Mouse (Mus musculus) MEL (cell line): ENCODE results near the gene Nt5c2. TPM values are rescaled to one million over a fixed set of nuclear protein-coding genes. Genes with fewer than 3 reads are reported as not detected.

Experiments
- DNase-seq: peaks from one replicate; pipeline ENCODE4 v3.0.0; 2011; ENCODE audit warnings: low read depth, low spot score
- H3K27ac ChIP-seq: 2 replicates; pipeline ENCODE4 v1.5.1; 2012; ENCODE audit warnings: low read depth, mild to moderate bottlenecking, control low read depth, low read length, moderate library complexity; ENCODE audit not compliant: control insufficient read depth
- H3K27me3 ChIP-seq, 2 experiments: fragments of 150-350 bp in 1 of 2; sonication (generic) in 1 of 2; 2 replicates each; pipeline ENCODE4 v1.6.1; 2012; ENCODE audit warnings: low read length in 2 of 2, mild to moderate bottlenecking in 2 of 2, improper control_type of control experiment in 1 of 2, moderate library complexity in 1 of 2; ENCODE audit not compliant: insufficient read depth in 2 of 2, control insufficient read depth in 1 of 2
- H3K36me3 ChIP-seq, 2 experiments: 2 replicates each; pipeline ENCODE4 v1.6.1; 2012 to 2014; ENCODE audit warnings: low read length in 2 of 2, improper control_type of control experiment in 1 of 2, inconsistent platforms in 1 of 2, mild to moderate bottlenecking in 1 of 2; ENCODE audit not compliant: insufficient read depth in 2 of 2, control insufficient read depth in 1 of 2
- H3K4me1 ChIP-seq, 2 experiments: fragments of 150-350 bp in 1 of 2; sonication (generic) in 1 of 2; 2 replicates each; pipeline ENCODE4 v1.6.1; 2012; ENCODE audit warnings: low read length in 2 of 2, improper control_type of control experiment in 1 of 2, mild to moderate bottlenecking in 1 of 2; ENCODE audit not compliant: insufficient read depth in 2 of 2, control insufficient read depth in 1 of 2
- H3K4me3 ChIP-seq, 2 experiments: fragments of 150-350 bp in 1 of 2; sonication (generic) in 1 of 2; 2 replicates each; pipeline ENCODE4 v1.5.1; 2012; ENCODE audit warnings: low read depth in 2 of 2, low read length in 2 of 2, mild to moderate bottlenecking in 2 of 2, moderate library complexity in 2 of 2, control low read depth in 1 of 2, improper control_type of control experiment in 1 of 2; ENCODE audit not compliant: control insufficient read depth in 1 of 2, insufficient read depth in 1 of 2
- H3K79me2 ChIP-seq: 2 replicates; pipeline ENCODE4 v1.6.1; 2012; ENCODE audit warnings: mild to moderate bottlenecking, low read length, moderate library complexity; ENCODE audit not compliant: control insufficient read depth, poor library complexity, insufficient read depth
- H3K9ac ChIP-seq: 2 replicates; pipeline ENCODE4 v1.6.1; 2012; ENCODE audit warnings: low read depth, mild to moderate bottlenecking, control low read depth, low read length, moderate library complexity; ENCODE audit not compliant: control insufficient read depth, poor library complexity, severe bottlenecking
- H3K9me3 ChIP-seq: fragments of 150-350 bp; sonication (generic); replicated peaks from 2 replicates; pipeline ENCODE4 v1.6.1; 2012; ENCODE audit warnings: mild to moderate bottlenecking, low read length, improper control_type of control experiment, moderate library complexity; ENCODE audit not compliant: insufficient read depth
- CTCF ChIP-seq, 3 experiments: IDR thresholded peaks in 2 of 3; conservative IDR thresholded peaks in 1 of 3; 2 replicates each; pipeline ENCODE4 v1.5.1; 2011 to 2012; ENCODE audit warnings: low read length in 3 of 3, low read depth in 2 of 3, mild to moderate bottlenecking in 2 of 3, improper control_type of control experiment in 1 of 3, inconsistent platforms in 1 of 3, mixed read lengths in 1 of 3, moderate library complexity in 1 of 3; ENCODE audit not compliant: control insufficient read depth in 1 of 3, insufficient read depth in 1 of 3, poor library complexity in 1 of 3, severe bottlenecking in 1 of 3
- EP300 ChIP-seq, 2 experiments: IDR thresholded peaks; 2 replicates each; pipeline ENCODE4 v1.6.1; 2011; ENCODE audit warnings: improper control_type of control experiment in 2 of 2, low read length in 2 of 2, low read depth in 1 of 2, mild to moderate bottlenecking in 1 of 2
- ETS1 ChIP-seq: IDR thresholded peaks from 2 replicates; pipeline ENCODE4 v1.6.1; 2012; ENCODE audit warnings: low read depth, mild to moderate bottlenecking, inconsistent platforms, low read length, improper control_type of control experiment, moderate library complexity
- GABPA ChIP-seq: IDR thresholded peaks from 2 replicates; pipeline ENCODE4 v1.6.1; 2012; ENCODE audit warnings: low read depth, mild to moderate bottlenecking, inconsistent platforms, low read length, improper control_type of control experiment, moderate library complexity
- HCFC1 ChIP-seq: IDR thresholded peaks from 2 replicates; pipeline ENCODE4 v1.6.1; 2012; ENCODE audit warnings: low read depth, mild to moderate bottlenecking, inconsistent platforms, low read length, improper control_type of control experiment, moderate library complexity
- JUND ChIP-seq: IDR thresholded peaks from 2 replicates; pipeline ENCODE4 v1.6.1; 2011; ENCODE audit warnings: low read depth, mild to moderate bottlenecking, improper control_type of control experiment, low read length
- MAX ChIP-seq: IDR thresholded peaks from 2 replicates; pipeline ENCODE4 v1.6.1; 2011; ENCODE audit warnings: low read length, improper control_type of control experiment
- MYC ChIP-seq: IDR thresholded peaks from 2 replicates; pipeline ENCODE4 v1.6.1; 2011; ENCODE audit warnings: low read depth, mild to moderate bottlenecking, low read length, improper control_type of control experiment, moderate library complexity
- POLR2A ChIP-seq, 2 experiments: IDR thresholded peaks; 2 replicates each; pipeline ENCODE4 v1.6.1; 2011 to 2012; ENCODE audit warnings: low read length in 2 of 2, mild to moderate bottlenecking in 2 of 2, control low read depth in 1 of 2, improper control_type of control experiment in 1 of 2, low read depth in 1 of 2, moderate library complexity in 1 of 2; ENCODE audit not compliant: control insufficient read depth in 1 of 2, insufficient read depth in 1 of 2, poor library complexity in 1 of 2
- POLR2AphosphoS2 ChIP-seq: IDR thresholded peaks from 2 replicates; pipeline ENCODE4 v1.6.1; 2011; ENCODE audit warnings: low read length, improper control_type of control experiment
- RCOR1 ChIP-seq: IDR thresholded peaks from 2 replicates; pipeline ENCODE4 v1.6.1; 2012; ENCODE audit warnings: low read depth, mild to moderate bottlenecking, inconsistent platforms, low read length, improper control_type of control experiment
- SMC3 ChIP-seq: IDR thresholded peaks from 2 replicates; pipeline ENCODE4 v1.6.1; 2011; ENCODE audit warnings: low read depth, low read length, improper control_type of control experiment
- TAL1 ChIP-seq: IDR thresholded peaks from 2 replicates; pipeline ENCODE4 v1.6.1; 2012; ENCODE audit warnings: mild to moderate bottlenecking, inconsistent platforms, low read length, moderate library complexity, mixed read lengths
- TBP ChIP-seq: IDR thresholded peaks from 2 replicates; pipeline ENCODE4 v1.8.0; 2011; ENCODE audit warnings: low read depth, low read length, improper control_type of control experiment
- TCF12 ChIP-seq: IDR thresholded peaks from 2 replicates; pipeline ENCODE4 v1.6.1; 2014; ENCODE audit warnings: low read depth, mild to moderate bottlenecking, inconsistent platforms, low read length, improper control_type of control experiment, moderate library complexity
- UBTF ChIP-seq: IDR thresholded peaks from 2 replicates; pipeline ENCODE4 v1.6.1; 2012; ENCODE audit warnings: low read depth, mild to moderate bottlenecking, inconsistent platforms, low read length, improper control_type of control experiment, moderate library complexity, borderline replicate concordance; ENCODE audit not compliant: insufficient read depth
- USF2 ChIP-seq, 2 experiments: IDR thresholded peaks; 2 replicates each; pipeline ENCODE4 v1.6.1; 2011 to 2012; ENCODE audit warnings: improper control_type of control experiment in 2 of 2, low read length in 2 of 2, borderline replicate concordance in 1 of 2, inconsistent platforms in 1 of 2, low read depth in 1 of 2, mild to moderate bottlenecking in 1 of 2; ENCODE audit not compliant: insufficient read depth in 1 of 2
- ZC3H11A ChIP-seq: IDR thresholded peaks from 2 replicates; pipeline ENCODE4 v1.6.1; 2012; ENCODE audit warnings: low read depth, mild to moderate bottlenecking, inconsistent platforms, low read length, improper control_type of control experiment
- ZMIZ1 ChIP-seq: IDR thresholded peaks from 2 replicates; pipeline ENCODE4 v1.6.1; 2012; ENCODE audit warnings: low read depth, mild to moderate bottlenecking, inconsistent platforms, low read length, improper control_type of control experiment, moderate library complexity
- ZNF384 ChIP-seq: IDR thresholded peaks from 2 replicates; pipeline ENCODE4 v1.6.1; 2012; ENCODE audit warnings: low read depth, mild to moderate bottlenecking, inconsistent platforms, low read length, improper control_type of control experiment
- polyA plus RNA-seq, 2 experiments: library from polyadenylated mRNA; stranded (reverse) in 1 of 2; unstranded in 1 of 2; fragments of >175 nt in 1 of 2; fragments of >200 nt in 1 of 2; gene quantifications; 2 replicates each; pipeline versions ENCODE4 v1.2.1 to v1.2.4; 2012; ENCODE audit warnings: low replicate concordance in 2 of 2, low read depth in 1 of 2; ENCODE audit not compliant: insufficient read length in 2 of 2, insufficient read depth in 1 of 2, missing spikeins in 1 of 2
- total RNA-seq: library from RNA; depleted of rRNA; stranded (reverse); fragments of 300-350 nt; gene quantifications from 2 replicates; pipeline ENCODE4 v1.2.3, GENCODE M21; 2012

Gene Nt5c2
- total and polyA plus RNA-seq, 3 experiments = 64.6 to 455 (median 147) TPM

- H3K9ac ChIP-seq = peak overlapping the region; percentile 81
- TF ChIP-seq EP300 (IDR thresholded peaks at IDR 0.05; ENCODE audit: low read depth in 1 of 2, low read length in 2 of 2) (no peak), SMC3 (no peak), MAX (no peak), JUND (no peak), MYC (no peak), ZNF384 (no peak), CTCF (IDR thresholded peaks at IDR 0.05 in 2 of 3, conservative IDR thresholded peaks at IDR 0.05 in 1 of 3; ENCODE audit: control insufficient read depth in 1 of 3, insufficient read depth in 1 of 3, low read depth in 2 of 3, low read length in 3 of 3, poor library complexity in 1 of 3, severe bottlenecking in 1 of 3) (no peak), TCF12 (no peak), GABPA (no peak), ZMIZ1 (peak; percentile 91; the same call in 1 of the 2 replicates), HCFC1 (no peak), POLR2A (IDR thresholded peaks at IDR 0.05; ENCODE audit: control insufficient read depth in 1 of 2, insufficient read depth in 1 of 2, low read depth in 1 of 2, low read length in 2 of 2, poor library complexity in 1 of 2) (peak in 1 of 2 experiments; percentile 67; a peak in 1 of 4 replicates), UBTF (no peak), ETS1 (no peak)
- H3K4me3 ChIP-seq = peak overlapping the region; percentile 31 to 52
- no peak for DNase-seq
- H3K79me2 ChIP-seq = peaks cover 6% of the 10 kb centered on the region; the same call in 1 of the 2 replicates
- H3K36me3 ChIP-seq = peaks cover 0 to 44% of the 10 kb centered on the region in 2 experiments; a peak in 2 of 4 replicates
- H3K4me1 ChIP-seq = peaks cover 17 to 50% of the 10 kb centered on the region in 2 experiments
- H3K9me3 ChIP-seq = no peaks in the 10 kb centered on the region
- H3K27ac ChIP-seq = peak overlapping the region; percentile 99
- H3K27me3 ChIP-seq = no peaks in the 10 kb centered on the region
Observed at GRCm38 (mm10) chr19:46983352-46983965, 31.5 kb downstream of the Nt5c2 start.

- Histone ChIP-seq H3K9ac (no peak overlapping the region), H3K36me3 (peaks cover 0 to 32% of the 10 kb centered on the region in 2 experiments; a peak in 2 of 4 replicates), H3K27me3 (no peaks in the 10 kb centered on the region), H3K4me3 (no peak overlapping the region), H3K9me3 (no peaks in the 10 kb centered on the region), H3K4me1 (peaks cover 11 to 39% of the 10 kb centered on the region in 2 experiments), H3K79me2 (peaks cover 4% of the 10 kb centered on the region; the same call in 1 of the 2 replicates), H3K27ac (no peak overlapping the region)
- TF ChIP-seq USF2 (IDR thresholded peaks at IDR 0.05; ENCODE audit: borderline replicate concordance in 1 of 2, insufficient read depth in 1 of 2, low read depth in 1 of 2, low read length in 2 of 2) (no peak), POLR2AphosphoS2 (no peak), MAX (no peak), TBP (no peak), ZC3H11A (no peak), ZMIZ1 (no peak), RCOR1 (no peak), TAL1 (no peak)
- DNase-seq = no peak
Observed at GRCm38 (mm10) chr19:46981462-46981861, 33.5 kb downstream of the Nt5c2 start.
